Mouse (Mus musculus) forebrain, postnatal 0 days (tissue): ENCODE measurements at regions not wholly inside any gene's neighbourhood (a gene's known extent, or its start where the extent isn't known, plus 50 kb on each side); places are given as distances from the start of the nearest gene placed in this dataset.
A peak's percentile ranks its signal among the peaks of the same experiment; 100 is the strongest.

Experiments used
- ATAC-seq: fragments of 200-750 bp; cut with Nextera tagmentation; 2 replicates; pipeline ENCODE4 v1.8.0; 2017; ENCODE audit warnings: mild to moderate bottlenecking, moderate library complexity
- DNase-seq: peaks from one replicate; pipeline ENCODE4 v3.0.0-alpha.2; 2015
- H3K27ac ChIP-seq: fragments of 300-500 bp; sonication (generic); 2 replicates; pipeline ENCODE4 v1.5.1; 2014; ENCODE audit warnings: low read depth, mild to moderate bottlenecking, antibody characterized with exemption, low read length, moderate library complexity, mixed read lengths
- H3K27me3 ChIP-seq: fragments of 300-500 bp; sonication (generic); 2 replicates; pipeline ENCODE4 v1.6.1; 2014; ENCODE audit warnings: mild to moderate bottlenecking, low read length, mixed read lengths; ENCODE audit not compliant: insufficient read depth
- H3K36me3 ChIP-seq: fragments of 300-500 bp; sonication (generic); 2 replicates; pipeline ENCODE4 v1.6.1; 2014; ENCODE audit warnings: mild to moderate bottlenecking, moderate library complexity; ENCODE audit not compliant: insufficient read depth
- H3K4me1 ChIP-seq: fragments of 300-500 bp; sonication (generic); 2 replicates; pipeline ENCODE4 v1.6.1; 2014; ENCODE audit warnings: antibody characterized with exemption; ENCODE audit not compliant: insufficient read depth
- H3K4me2 ChIP-seq: fragments of 300-500 bp; sonication (generic); 2 replicates; pipeline ENCODE4 v1.6.1; 2014; ENCODE audit warnings: low read depth, mild to moderate bottlenecking, moderate library complexity
- H3K4me3 ChIP-seq: fragments of 300-500 bp; sonication (generic); 2 replicates; pipeline ENCODE4 v1.5.1; 2014; ENCODE audit warnings: low read depth, low read length, mixed read lengths
- H3K9ac ChIP-seq: fragments of 300-500 bp; sonication (generic); 2 replicates; pipeline ENCODE4 v1.6.1; 2014; ENCODE audit warnings: mild to moderate bottlenecking
- H3K9me3 ChIP-seq: fragments of 300-500 bp; sonication (generic); 2 replicates; pipeline ENCODE4 v1.6.1; 2016; ENCODE audit warnings: low read length
- CTCF ChIP-seq: sonication (generic); IDR thresholded peaks from 2 replicates; pipeline ENCODE4 v1.5.1; 2016; ENCODE audit warnings: antibody characterized with exemption, control low read depth, low read depth
- WGBS: fragments of 180-500 bp; shearing (Covaris S2); extraction: QIAGEN DNeasy Blood & Tissue Kit; methylation state at CpG from one replicate; pipeline ENCODE4 v1.1.7; 2014; 5-methylcytosine and 5-hydroxymethylcytosine counted together

- peak; percentile 15 for DNase-seq
- H3K4me3 ChIP-seq = no peak overlapping the region
- H3K4me2 ChIP-seq = no peak overlapping the region
- no peak overlapping the region for H3K9ac ChIP-seq
- H3K4me1 ChIP-seq = no peaks in the 10 kb centered on the region
- no peaks in the 10 kb centered on the region for H3K9me3 ChIP-seq
- ATAC-seq = no peak
- no peak overlapping the region for H3K27ac ChIP-seq
- H3K36me3 ChIP-seq = no peaks in the 10 kb centered on the region
- 47% methylated on average over 6 of the region's 6 CpGs for WGBS
- TF ChIP-seq CTCF = no peak
- no peaks in the 10 kb centered on the region for H3K27me3 ChIP-seq
These were observed 66.8 kb upstream of the Zbtb20 start for GRCm38 (mm10) chr16:42808864-42809263.

DNA sequence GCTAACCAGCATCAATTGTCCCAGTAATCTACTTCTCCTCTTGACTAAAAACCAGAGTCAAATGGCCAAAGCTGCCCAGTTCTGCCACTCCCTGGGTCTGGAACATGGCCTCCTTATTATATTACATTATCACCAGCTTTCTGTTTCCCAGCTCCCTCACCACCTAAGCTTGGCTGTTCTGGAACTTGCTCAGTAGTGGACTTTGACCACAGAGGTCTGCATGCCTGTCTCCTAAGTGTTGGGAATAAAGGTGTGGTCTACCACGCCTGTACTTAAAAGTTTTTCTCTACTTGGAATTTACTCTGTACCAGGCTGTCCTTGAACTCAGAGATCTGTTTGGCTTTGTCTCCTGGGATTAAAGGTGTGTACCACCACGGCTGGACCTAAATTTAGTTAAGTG is 68.1 kb upstream of the Zbtb20 start:
- TF ChIP-seq CTCF = no peak
- Histone ChIP-seq H3K4me1 (no peaks in the 10 kb centered on the region), H3K4me3 (no peak overlapping the region), H3K36me3 (no peaks in the 10 kb centered on the region), H3K9me3 (no peaks in the 10 kb centered on the region), H3K9ac (no peak overlapping the region), H3K4me2 (no peak overlapping the region), H3K27ac (no peak overlapping the region), H3K27me3 (no peaks in the 10 kb centered on the region)
- ATAC-seq (no peak), DNase-seq (no peak)
- WGBS = 88% methylated on average over 2 of the region's 2 CpGs

DNA sequence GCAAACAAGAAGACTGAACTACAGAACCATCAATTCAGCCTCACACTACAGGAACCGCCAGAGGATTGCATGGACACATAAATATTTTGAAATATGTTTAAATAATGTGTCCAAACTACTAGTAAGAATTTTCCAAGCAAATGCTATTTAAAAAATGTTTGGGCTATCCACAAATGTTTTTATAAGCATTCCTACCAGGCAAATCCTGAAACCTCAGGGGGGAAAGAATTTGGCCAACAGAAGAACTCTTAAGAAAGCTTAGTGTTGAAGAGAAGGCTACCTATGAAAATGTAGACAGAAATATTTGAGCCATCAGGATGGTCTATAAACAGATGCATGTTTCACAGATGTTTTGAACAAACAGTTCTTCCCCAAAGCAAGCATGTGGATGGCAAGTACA is 72.1 kb upstream of the Zbtb20 start:
- no peaks in the 10 kb centered on the region for H3K4me1 ChIP-seq
- DNase-seq = no peak

GRCm38 (mm10) chr16:42792571-42792970 is 83.1 kb upstream of the Zbtb20 start:
- H3K36me3 ChIP-seq = no peaks in the 10 kb centered on the region
- H3K27ac ChIP-seq = no peak overlapping the region
- 61% methylated on average over 2 of the region's 2 CpGs for WGBS
- no peak for TF ChIP-seq CTCF
- no peak overlapping the region for H3K9ac ChIP-seq
- no peaks in the 10 kb centered on the region for H3K9me3 ChIP-seq
- no peaks in the 10 kb centered on the region for H3K4me1 ChIP-seq
- no peaks in the 10 kb centered on the region for H3K27me3 ChIP-seq
- DNase-seq (no peak), ATAC-seq (no peak)
- H3K4me3 ChIP-seq = no peak overlapping the region
- H3K4me2 ChIP-seq = no peak overlapping the region

More for the DNA sequence above, 72.1 kb upstream of the Zbtb20 start:
- no peak overlapping the region for H3K4me3 ChIP-seq
- 30% methylated on average over 1 of the region's 1 CpGs for WGBS
- H3K4me2 ChIP-seq = no peak overlapping the region
- no peak overlapping the region for H3K9ac ChIP-seq
- H3K9me3 ChIP-seq = no peaks in the 10 kb centered on the region
- no peak for ATAC-seq
- no peak for TF ChIP-seq CTCF
- no peaks in the 10 kb centered on the region for H3K27me3 ChIP-seq
- no peak overlapping the region for H3K27ac ChIP-seq
- no peaks in the 10 kb centered on the region for H3K36me3 ChIP-seq

DNA sequence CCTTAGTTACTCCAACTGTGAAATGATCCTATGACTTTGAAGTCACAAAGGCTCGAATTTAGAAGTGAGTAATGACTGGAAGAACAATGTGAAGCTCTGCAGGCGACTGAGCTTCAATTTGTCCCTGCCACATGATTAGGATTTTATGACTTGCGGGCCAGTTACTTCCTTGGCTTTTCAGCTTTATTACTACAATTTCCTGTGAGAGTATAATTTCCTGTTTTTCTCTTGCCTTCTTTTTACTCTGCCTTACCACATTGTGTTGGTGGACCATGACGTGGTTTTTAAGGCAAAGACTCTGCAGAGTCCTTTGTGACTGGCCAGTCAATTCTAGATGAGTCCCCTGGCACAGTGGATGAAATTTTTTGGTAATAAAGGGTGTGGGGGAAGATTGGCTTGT is 91.0 kb upstream of the Zbtb20 start:
- H3K27me3 ChIP-seq = no peaks in the 10 kb centered on the region
- 39% methylated on average over 4 of the region's 4 CpGs for WGBS
- H3K27ac ChIP-seq = no peak overlapping the region
- H3K4me2 ChIP-seq = no peak overlapping the region
- H3K9ac ChIP-seq = no peak overlapping the region
- no peak for TF ChIP-seq CTCF
- H3K36me3 ChIP-seq = no peaks in the 10 kb centered on the region
- H3K4me1 ChIP-seq = peaks cover 10% of the 10 kb centered on the region; the same call in 1 of the 2 replicates
- H3K4me3 ChIP-seq = no peak overlapping the region
- no peaks in the 10 kb centered on the region for H3K9me3 ChIP-seq
- no peak for ATAC-seq
- DNase-seq = no peak

- TF ChIP-seq CTCF = no peak
- no peak for ATAC-seq
- no peak overlapping the region for H3K4me2 ChIP-seq
- H3K36me3 ChIP-seq = no peaks in the 10 kb centered on the region
- H3K27me3 ChIP-seq = no peaks in the 10 kb centered on the region
- H3K9me3 ChIP-seq = no peaks in the 10 kb centered on the region
- peaks cover 10% of the 10 kb centered on the region; the same call in 1 of the 2 replicates for H3K4me1 ChIP-seq
- 33% methylated on average over 4 of the region's 4 CpGs for WGBS
- DNase-seq = peak; percentile 24
- H3K27ac ChIP-seq = no peak overlapping the region
- H3K4me3 ChIP-seq = no peak overlapping the region
- no peak overlapping the region for H3K9ac ChIP-seq
These were observed 91.7 kb upstream of the Zbtb20 start for GRCm38 (mm10) chr16:42784031-42784430.

DNA sequence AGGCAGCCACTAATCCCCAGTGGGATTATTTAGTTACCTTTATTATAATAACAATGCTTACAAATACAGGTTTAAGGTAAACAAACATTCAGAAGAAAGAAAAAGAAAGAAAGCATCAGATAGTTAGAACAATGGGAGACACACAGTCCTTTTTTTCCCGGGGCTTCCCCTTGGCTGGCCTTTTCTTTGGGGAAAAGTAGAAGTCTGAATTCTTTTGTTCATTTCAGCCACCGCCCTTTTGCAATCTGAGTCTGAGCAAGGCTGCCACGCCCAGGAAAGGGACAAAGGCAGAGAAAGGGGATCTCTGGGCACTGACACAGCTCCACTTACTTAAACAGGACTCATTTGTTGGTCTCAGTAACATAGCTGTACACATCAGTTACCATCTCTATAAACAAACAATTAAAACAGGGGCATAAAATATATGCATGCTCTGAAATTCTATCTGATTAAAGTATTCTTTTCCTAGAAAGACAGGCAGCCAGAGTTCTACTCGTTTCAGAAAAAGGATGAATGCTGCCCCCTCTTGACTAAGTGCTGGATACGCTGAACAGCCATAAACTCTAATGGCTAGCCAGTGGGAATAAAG is 93.5 kb upstream of the Zbtb20 start:
- ATAC-seq = peak; percentile 93
- Histone ChIP-seq H3K9me3 (no peaks in the 10 kb centered on the region), H3K36me3 (no peaks in the 10 kb centered on the region), H3K27ac (peak overlapping the region; percentile 84), H3K4me2 (peak overlapping the region; percentile 10; the same call in 1 of the 2 replicates), H3K4me1 (peaks cover 10% of the 10 kb centered on the region; the same call in 1 of the 2 replicates), H3K4me3 (no peak overlapping the region), H3K9ac (peak overlapping the region; percentile 43), H3K27me3 (no peaks in the 10 kb centered on the region)
- 3% methylated on average over 5 of the region's 5 CpGs for WGBS
- TF ChIP-seq CTCF = peak; percentile 80
- DNase-seq = peak; percentile 88
